Comparison of ENCODE assay signal across 23 mouse cellular contexts in genomic region chr14:33355276-33355675, GRCm38 (mm10).
A peak's percentile ranks its signal among the peaks of the same experiment; 100 is the strongest.
DNase-seq lines count a peak whose midpoint lies in the region; ATAC-seq lines count a peak whose summit lies in the region.
"Had no signal": no experiment of that assay in that cellular context is flagged by ENCODE, and none has a peak within 500 bp of the region (broad histone marks: within the 10 kb centered on the region; RNA-seq: fewer than 3 reads in every experiment).

No protein-coding gene starts in this region.

- no peak overlapping the region for H3K4me2 ChIP-seq in lung, embryonic 15.5 days
- no peak overlapping the region for H3K4me2 ChIP-seq in forebrain, embryonic 15.5 days (replicated peaks)
- H3K4me2 ChIP-seq: embryonic facial prominence, embryonic 15.5 days; heart, embryonic 12.5 days; hindbrain, embryonic 14.5 days; intestine, embryonic 15.5 days had no signal

- no peak overlapping the region for H3K9ac ChIP-seq in lung, embryonic 15.5 days
- no peak overlapping the region for H3K9ac ChIP-seq in forebrain, embryonic 15.5 days (replicated peaks)
- H3K9ac ChIP-seq: embryonic facial prominence, embryonic 15.5 days; heart, embryonic 12.5 days; hindbrain, embryonic 14.5 days; intestine, embryonic 15.5 days had no signal

- H3K4me1 ChIP-seq in lung, embryonic 15.5 days, result peaks cover 56% of the 10 kb centered on the region
- H3K4me1 ChIP-seq in forebrain, embryonic 15.5 days, result peaks cover 13% of the 10 kb centered on the region

- peak; percentile 73 to 75 for DNase-seq in adrenal gland, adult (ENCODE audit: inconsistent age in 2 of 2, low spot score in 1 of 2)
- no peak for DNase-seq in adrenal gland, adult 18-20 months (ENCODE audit: low spot score in 2 of 2)
- no peak for DNase-seq in lung, postnatal 14 days
- DNase-seq in adrenal gland, postnatal 14 days, result peak; percentile 66
- DNase-seq in right cerebral cortex, postnatal 25 days, result no peak
- DNase-seq: cerebellum, adult 2 months; cerebellum, postnatal 14 days; embryo, embryonic 11 days; gastrocnemius, postnatal 10 days; heart, adult 2 months; kidney, adult 18-20 months had no signal

- peaks cover 23% of the 10 kb centered on the region for H3K27me3 ChIP-seq in lung, embryonic 15.5 days
- peaks cover 18% of the 10 kb centered on the region for H3K27me3 ChIP-seq in forebrain, embryonic 15.5 days
- H3K27me3 ChIP-seq: Patski had no signal

- ATAC-seq in lung, embryonic 15.5 days (ENCODE audit: borderline replicate concordance, extremely low read depth, low FRiP score, low TSS enrichment), result no peak
- no peak for ATAC-seq in forebrain, embryonic 15.5 days (replicated peaks)
- ATAC-seq: activated CD4-positive, CD25-positive, alpha-beta regulatory T cell, adult 4 months; forebrain, embryonic 14.5 days; intestine, embryonic 15.5 days; Patski had no signal

- peak overlapping the region; percentile 7; the same call in 1 of the 2 replicates for H3K27ac ChIP-seq in lung, embryonic 15.5 days
- no peak overlapping the region for H3K27ac ChIP-seq in forebrain, embryonic 15.5 days (replicated peaks)
- H3K27ac ChIP-seq: embryonic facial prominence, embryonic 15.5 days; forebrain, embryonic 10.5 days; heart, adult 2 months; hindbrain, embryonic 10.5 days; hindbrain, embryonic 14.5 days; intestine, embryonic 15.5 days had no signal

- H3K36me3 ChIP-seq in lung, embryonic 15.5 days, result no peaks in the 10 kb centered on the region
- H3K36me3 ChIP-seq in forebrain, embryonic 15.5 days, result no peaks in the 10 kb centered on the region
- H3K36me3 ChIP-seq: embryonic facial prominence, embryonic 15.5 days; forebrain, embryonic 10.5 days; heart, embryonic 12.5 days; hindbrain, embryonic 10.5 days; intestine, embryonic 15.5 days had no signal

- no peaks in the 10 kb centered on the region for H3K9me3 ChIP-seq in lung, embryonic 15.5 days
- H3K9me3 ChIP-seq in forebrain, embryonic 15.5 days, result no peaks in the 10 kb centered on the region
- H3K9me3 ChIP-seq: embryonic facial prominence, embryonic 15.5 days; forebrain, embryonic 10.5 days; heart, embryonic 12.5 days; hindbrain, embryonic 10.5 days; intestine, embryonic 15.5 days had no signal

- H3K4me3 ChIP-seq in lung, embryonic 15.5 days, result no peak overlapping the region
- no peak overlapping the region for H3K4me3 ChIP-seq in forebrain, embryonic 15.5 days
- H3K4me3 ChIP-seq: embryonic facial prominence, embryonic 15.5 days; erythroblast, embryonic 14.5 days; forebrain, embryonic 10.5 days; heart, adult 2 months; heart, embryonic 12.5 days; hindbrain, embryonic 10.5 days; intestine, embryonic 15.5 days had no signal

- WGBS in lung, embryonic 15.5 days, result 63% methylated on average over 5 of the region's 5 CpGs
- 87% methylated on average over 5 of the region's 5 CpGs for WGBS in forebrain, embryonic 15.5 days

Comparison
In these comparisons a context has a peak if more than half of its experiments do, and no peak if none do; other contexts are left out.
1. DNase-seq: peak in adrenal gland, adult (2 of 2) and adrenal gland, postnatal 14 days (single experiment); none in adrenal gland, adult 18-20 months (0 of 2), lung, postnatal 14 days (single experiment) and right cerebral cortex, postnatal 25 days (single experiment).